Mouse (Mus musculus) layer of hippocampus, adult 8-10 months (tissue): ENCODE data around the gene Khk. TPM values are rescaled to one million over a fixed set of nuclear protein-coding genes. Genes with fewer than 3 reads are reported as not detected.

ENCODE experiments used
- DNase-seq, 2 experiments: peaks; one replicate each; pipeline ENCODE4 v3.0.0; 2022; ENCODE audit warnings: low spot score in 2 of 2
- total RNA-seq, 4 experiments: library from RNA; stranded (reverse); gene quantifications; 2 replicates each; pipeline ENCODE4 v1.2.4; 2022

Gene Khk
- total RNA-seq, 4 experiments from 2014 or later: 13.2 to 23.8 (median 16.8) TPM

DNA sequence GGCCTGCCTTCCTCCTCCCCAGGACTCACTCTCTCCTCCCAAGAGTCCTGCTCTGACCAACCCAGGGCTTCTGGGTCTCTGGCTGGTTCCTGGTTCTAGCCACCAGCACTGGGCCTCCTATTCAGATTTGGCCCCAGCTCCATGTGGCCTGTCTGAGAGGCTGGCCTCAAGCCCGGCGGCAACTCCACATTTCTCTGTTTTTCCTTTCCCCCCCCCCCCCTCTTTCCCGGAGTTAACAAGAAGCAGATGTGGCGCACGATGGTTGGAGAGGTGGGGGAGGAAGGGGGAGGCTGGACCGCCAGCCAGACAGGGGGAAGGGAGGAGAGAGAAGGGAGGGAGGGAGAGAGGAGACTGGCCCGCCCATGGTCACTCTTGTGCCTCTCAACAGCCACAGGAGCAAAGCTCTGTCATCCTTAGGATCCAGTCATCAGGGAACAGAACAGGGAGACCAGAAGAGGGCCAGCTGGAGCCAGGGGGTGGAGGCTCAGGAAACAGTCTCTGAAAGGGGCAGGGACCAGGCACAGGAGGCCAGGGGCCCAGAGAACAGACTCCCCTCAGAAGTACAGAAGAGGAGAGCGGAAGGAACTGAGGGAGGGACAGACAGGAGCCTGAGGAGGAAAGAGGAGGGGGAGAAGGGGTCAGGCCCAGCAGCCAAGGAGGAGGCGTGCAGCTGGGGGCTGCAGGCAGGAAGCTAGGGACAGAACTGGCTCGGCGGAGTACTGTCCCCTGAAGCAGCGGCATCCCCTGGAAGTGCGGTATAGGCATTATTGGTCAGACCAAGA lies 8.0 kb upstream of the Khk start, which contains the start of gene Emilin1:
Gene Emilin1, plus strand, starts transcription at position 343 of the 782 bp plus-strand sequence.
- DNase-seq: no peak

DNA sequence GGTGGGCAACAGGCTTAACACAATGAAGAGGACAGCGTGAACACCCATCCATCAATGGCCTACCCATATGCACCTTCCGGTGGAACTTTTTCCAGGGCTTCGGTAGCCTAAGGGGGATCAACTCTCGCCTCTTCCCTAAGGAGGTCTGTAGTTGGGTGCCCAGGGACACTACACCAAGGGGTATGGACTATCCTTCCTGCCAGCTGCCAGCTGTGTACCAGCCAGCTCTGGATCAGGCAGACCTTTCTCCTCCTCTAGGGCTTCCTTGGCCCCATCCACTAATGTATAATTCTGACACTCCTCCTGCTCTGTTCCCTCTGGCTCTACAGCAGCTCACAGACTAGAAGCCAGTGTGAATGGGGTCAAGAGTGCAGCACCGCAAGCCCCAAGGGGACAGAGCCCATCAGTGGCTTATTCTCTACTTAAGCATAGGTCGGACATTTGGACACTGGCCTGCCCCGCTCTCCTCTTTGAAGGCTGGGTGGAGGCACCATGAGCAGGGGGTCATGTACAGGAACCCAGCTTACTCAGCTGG lies 7.1 kb upstream of the Khk start:
- no peak for DNase-seq

DNA sequence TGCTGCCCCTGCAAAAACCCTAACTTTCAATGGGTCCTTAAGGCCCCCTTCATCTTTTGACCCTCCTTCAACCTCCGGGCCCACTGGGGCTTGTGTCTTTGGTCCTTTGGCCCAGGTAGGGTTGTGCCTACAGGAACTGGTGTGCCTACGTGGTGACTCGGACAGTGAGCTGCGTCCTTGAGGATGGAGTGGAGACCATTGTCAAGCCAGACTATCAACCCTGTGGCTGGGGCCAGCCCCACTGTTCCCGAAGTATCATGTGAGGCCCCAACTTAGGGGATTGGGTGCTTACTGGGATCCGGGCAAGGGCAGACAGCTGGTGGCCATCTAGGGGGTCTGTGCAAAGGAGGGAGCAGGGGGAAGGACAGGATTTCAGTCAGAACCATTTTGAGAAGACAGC lies 6.4 kb upstream of the Khk start:
- DNase-seq: no peak

DNA sequence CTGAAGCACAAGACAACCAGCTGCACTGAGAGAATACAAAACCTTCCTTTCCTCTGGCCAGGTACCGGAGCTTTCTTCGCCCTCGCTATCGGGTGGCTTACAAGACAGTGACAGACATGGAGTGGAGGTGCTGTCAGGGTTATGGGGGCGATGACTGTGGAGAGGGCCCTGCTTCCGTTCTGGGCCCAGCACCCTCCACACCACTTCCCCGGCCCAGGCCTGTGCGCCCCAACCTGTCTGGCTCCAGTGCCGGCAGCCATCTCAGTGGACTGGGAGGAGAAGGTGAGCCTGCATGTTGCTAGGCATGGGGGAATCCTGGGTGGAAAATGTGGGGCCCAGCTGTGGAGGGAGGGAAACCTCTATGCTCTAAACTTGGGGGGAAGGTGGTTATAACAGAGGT lies 5.8 kb upstream of the Khk start:
- no peak for DNase-seq

DNA sequence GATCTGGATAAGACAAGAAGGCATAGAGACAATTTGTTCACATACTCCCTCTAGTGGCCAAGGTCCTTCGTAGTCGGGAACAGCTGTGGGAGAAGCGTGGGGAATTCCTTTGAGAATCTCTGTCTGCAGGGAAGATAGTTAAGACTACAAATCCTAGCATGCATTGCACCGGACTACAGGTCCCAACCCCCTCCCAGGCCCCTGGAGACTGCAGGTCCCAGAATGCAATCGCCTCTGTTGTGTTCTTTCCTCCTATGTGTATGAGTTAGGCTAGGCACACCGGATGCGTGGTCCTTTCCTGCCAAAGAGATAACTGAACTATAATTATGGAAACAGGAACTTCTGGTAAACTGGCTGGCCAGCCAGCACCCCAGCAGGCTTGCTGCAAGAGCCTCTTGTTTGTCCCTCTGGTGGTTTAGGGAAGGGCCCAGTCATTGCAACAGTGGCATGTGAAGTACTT lies 5.2 kb upstream of the Khk start:
- peak; percentile 91 to 93 for DNase-seq

DNA sequence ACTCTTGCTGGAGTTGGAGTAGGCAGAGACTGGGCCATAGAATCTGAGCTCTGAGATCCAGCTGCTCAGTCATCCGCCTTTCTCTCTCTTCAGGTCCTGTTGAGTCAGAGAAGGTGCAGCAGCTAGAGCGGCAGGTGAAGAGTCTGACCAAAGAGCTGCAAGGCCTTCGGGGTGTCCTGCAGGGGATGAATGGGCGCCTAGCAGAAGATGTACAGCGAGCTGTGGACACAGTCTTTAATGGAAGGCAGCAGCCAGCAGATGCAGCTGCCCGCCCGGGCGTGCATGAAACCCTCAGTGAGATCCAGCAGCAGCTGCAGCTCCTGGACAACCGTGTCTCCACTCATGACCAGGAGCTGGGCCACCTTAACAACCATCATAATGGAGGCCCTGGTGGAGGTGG lies 4.4 kb upstream of the Khk start:
- DNase-seq: no peak

DNA sequence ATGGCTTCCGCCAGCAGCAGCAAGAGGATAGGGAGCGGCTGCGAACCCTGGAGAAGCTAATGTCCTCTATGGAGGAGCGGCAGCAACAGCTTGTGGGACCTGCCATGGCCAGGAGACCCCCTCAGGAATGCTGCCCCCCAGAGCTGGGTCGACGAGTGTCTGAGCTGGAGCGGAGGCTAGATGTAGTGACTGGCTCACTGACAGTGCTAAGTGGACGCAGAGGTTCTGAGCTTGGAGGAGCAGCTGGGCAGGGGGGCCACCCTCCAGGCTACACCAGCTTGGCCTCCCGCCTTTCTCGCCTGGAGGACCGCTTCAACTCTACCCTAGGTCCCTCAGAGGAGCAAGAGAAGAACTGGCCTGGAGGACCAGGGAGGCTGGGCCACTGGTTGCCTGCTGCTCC lies 3.9 kb upstream of the Khk start:
- no peak for DNase-seq

DNA sequence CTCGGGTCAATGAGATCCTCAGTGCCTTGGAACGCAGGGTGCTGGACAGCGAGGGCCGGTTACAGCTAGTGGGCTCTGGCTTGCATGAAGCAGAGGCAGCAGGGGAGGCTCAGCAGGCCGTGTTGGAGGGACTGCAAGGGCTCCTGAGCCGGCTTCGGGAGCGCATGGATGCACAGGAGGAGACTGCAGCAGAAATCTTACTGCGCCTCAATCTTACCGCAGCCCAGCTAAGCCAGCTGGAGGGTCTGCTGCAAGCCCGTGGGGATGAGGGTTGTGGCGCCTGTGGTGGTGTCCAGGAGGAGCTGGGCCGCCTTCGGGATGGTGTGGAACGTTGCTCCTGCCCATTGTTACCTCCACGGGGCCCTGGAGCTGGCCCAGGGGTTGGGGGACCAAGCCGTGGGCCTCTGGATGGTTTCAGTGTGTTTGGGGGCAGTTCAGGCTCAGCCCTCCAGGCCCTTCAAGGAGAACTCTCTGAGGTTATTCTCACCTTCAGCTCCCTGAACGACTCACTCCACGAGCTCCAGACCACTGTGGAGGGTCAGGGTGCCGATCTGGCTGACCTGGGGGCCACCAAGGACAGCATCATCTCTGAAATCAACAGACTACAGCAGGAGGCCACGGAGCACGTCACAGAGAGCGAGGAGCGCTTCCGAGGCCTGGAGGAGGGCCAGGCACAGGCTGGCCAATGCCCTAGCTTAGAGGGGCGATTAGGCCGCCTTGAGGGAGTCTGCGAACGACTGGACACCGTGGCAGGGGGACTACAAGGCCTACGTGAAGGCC lies 3.1 kb upstream of the Khk start:
- no peak for DNase-seq

DNA sequence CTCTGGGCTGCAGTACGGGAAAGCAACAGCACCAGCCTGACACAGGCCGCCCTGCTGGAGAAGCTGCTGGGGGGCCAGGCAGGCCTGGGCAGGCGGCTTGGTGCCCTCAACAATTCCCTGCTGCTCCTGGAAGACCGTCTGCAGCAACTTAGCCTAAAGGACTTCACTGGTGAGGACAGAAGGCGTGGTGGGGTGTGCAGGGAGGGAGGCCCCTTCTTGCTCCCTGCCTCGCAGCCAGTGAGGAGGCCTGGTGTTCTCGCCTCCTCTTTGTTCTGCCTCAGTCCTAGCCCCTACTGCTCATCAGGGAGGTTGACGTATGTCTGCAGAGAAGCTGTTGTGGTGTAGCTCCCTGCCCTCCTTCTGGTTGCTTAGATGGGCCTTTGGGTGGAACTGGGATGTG lies 2.5 kb upstream of the Khk start:
- no peak for DNase-seq

DNA sequence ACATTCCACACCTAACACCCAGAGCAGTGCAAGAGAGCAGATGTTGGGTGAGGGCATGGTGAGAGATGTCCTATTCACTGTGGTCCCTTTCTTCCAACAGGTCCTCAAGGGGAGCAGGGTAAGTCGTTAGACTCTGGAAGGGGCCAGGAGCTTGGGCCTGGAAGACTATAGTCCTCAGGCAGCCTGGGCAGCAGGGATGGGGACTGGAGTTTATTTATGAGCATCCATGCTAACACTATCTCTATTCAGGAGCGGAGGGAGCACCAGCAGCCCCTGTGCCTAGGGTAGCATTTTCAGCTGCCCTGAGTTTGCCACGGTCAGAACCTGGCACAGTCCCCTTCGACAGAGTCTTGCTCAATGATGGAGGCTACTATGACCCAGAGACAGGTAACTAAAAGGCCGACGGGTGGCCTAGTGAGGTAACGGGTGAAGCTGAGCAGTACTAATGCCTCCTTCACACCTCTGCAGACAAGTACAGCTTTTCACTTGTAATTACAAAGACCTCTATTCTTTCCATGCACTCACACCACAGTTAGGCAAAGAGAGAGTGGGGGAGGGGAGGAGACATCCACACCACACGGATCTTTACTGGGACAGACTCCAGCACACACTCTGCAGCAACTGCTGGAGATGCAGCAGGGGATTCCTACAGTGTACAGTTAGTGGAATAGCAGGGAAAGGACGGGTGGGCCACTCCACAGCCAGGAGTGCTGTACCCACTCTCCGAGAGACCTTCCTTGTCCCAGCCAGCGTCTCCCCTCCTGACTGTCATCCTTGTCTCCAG lies 1.2 kb upstream of the Khk start:
- no peak for DNase-seq

DNA sequence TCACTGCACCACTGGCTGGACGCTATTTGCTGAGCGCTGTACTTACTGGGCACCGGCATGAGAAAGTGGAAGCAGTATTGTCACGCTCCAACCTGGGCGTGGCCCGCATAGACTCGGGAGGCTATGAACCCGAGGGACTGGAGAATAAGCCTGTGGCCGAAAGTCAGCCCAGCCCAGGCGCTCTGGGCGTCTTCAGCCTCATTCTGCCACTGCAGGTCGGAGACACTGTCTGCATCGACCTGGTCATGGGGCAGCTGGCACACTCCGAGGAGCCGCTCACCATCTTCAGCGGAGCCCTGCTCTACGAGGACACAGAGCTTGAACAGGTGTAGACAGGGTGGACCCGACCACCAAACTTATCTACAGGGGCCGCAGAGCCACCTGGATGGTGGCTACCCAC lies 610 bp upstream of the Khk start:
- no peak for DNase-seq

DNA sequence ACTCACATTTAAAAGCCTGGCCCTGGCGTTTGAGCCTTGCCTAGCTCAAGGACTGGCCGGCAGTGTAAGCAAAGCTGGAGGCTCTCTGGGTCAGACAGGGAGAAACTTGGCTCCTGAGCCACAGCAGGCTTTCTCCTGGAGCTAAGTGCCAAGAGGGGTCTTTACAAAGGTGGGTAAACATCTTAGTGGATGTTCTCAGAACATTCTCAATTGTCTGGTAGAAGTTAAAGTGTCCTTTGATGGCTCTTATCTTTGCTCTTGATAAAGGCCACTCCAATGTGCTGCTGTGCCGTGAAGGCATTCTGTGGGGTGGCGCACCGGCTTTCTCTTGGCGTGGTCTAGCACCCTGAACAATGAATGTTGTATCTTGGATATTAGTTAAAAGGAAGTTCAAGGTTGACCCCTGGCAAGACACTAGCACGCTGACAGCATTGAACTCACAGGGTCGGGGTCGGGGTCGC lies 1.4 kb downstream of the Khk start:
- no peak for DNase-seq

DNA sequence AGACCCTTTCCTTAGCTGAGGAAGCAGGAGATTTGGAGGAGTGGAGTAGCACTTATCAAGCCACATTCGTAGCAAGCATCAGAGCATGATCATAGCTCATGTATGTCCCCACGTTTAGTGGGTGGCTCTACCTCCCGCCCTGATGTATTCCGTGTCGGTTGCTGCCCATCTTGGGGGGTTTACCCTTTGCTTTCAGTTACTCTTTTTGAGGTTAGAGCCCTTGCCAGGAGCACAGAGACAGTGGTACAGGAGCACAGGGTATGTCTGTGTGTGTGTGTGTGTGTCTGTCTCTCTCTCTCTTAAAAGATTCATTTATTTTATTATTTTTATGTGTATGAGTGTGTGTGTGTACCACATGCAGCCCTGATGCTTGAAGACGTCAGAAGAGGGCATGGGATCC lies 1.9 kb downstream of the Khk start:
- DNase-seq: no peak

DNA sequence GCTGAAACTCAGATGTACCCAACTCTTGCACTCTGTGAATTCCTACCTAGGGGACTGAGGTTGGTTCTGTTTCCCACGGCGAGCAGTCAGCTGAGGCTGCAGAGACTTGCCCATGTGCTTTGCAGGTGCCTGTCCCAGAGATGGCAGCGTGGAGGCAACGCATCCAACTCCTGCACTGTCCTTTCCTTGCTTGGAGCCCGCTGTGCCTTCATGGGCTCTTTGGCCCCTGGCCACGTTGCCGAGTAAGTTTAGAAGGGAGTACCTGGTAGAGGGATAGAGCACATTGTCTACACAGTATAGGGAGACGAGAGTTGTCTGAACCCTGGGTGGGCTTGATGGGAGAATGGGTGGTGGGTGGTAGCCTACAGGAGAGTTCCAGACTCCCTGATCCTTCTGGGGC lies 3.4 kb downstream of the Khk start:
- DNase-seq: no peak

DNA sequence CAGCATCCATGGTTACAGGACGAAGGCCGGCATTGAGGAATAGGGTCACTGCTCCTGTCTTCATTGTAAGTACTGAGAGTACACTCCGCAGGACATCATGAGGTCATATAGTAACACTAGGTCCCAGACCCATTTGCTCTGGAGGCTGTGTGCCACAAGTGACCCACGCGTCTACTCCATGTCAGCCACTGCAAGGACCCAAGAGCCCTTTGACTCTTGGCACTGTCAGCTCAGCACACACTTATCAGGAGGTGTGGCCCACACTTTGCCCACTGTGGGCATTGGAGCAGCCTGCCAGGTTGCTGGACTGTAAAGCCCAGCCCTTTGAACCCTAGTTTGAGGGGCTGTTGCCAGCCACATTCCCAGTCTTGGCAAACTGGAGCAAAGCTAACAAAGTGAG lies 4.0 kb downstream of the Khk start:
- no peak for DNase-seq

DNA sequence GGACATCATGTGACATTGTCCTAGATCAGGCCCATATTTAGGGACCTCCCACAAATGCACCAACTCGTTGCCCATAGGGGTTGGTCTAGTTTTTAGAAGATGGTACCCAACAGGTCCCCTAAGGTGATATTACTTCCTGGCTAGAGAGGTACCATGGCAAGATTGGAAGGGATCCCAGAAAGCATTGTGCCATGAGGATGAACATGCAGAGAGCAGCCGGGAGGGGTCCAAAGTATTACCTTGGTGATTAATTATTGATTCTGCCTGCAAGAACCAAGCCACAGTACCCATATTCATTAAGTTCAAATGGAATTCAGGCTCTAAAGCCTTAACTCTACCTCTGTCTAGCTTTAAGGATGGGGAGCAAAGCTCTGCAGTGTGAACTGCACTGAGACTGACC lies 4.8 kb downstream of the Khk start:
- no peak for DNase-seq

DNA sequence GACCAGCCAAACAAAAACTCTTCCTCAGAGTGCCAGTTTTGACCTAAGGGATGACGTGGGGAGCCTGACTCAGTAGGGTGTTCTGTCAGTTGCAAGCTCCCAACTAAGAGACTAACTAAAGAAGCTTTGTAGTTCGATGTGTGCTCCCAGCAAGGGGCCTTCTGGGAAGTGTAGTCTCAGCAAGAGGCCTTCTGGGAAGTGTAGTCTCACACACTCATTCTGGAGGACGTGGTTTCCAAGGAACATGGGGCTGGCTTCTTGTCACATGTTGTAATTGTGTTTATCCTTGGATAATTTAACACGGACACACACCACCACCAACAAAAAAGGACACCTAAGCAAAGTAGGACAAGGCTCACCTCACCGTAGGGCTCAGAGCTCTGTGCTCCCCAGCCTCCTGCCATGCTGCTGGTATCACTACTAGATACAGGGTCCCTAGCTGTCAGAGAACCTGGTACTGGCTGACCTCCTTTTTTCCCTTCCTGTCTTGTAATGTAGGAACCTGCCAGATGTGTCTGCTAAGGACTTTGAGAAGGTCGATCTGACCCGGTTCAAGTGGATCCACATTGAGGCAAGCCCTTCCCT lies 6.8 kb downstream of the Khk start:
- DNase-seq: peak in 1 of 2 experiments; percentile 56

DNA sequence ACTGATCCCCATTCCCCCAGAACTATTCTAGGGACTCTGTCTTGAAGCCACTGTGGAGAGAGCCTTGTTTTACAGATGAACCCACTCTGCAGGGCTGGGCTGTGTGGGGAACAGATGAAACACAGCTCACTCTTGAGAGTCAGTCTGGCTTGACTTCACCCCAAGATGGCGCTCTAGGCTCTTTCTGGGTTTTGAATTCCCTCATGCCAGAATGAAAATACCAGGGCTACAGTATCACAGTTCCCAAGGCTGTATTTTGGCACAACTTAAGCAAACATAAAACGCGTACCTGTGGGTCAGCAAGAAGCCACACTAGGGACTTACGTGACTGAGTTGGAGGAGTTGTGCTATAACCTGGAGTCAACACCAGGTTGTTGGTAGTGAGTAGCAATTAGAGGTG lies 8.9 kb downstream of the Khk start:
- DNase-seq: peak in 1 of 2 experiments; percentile 82

DNA sequence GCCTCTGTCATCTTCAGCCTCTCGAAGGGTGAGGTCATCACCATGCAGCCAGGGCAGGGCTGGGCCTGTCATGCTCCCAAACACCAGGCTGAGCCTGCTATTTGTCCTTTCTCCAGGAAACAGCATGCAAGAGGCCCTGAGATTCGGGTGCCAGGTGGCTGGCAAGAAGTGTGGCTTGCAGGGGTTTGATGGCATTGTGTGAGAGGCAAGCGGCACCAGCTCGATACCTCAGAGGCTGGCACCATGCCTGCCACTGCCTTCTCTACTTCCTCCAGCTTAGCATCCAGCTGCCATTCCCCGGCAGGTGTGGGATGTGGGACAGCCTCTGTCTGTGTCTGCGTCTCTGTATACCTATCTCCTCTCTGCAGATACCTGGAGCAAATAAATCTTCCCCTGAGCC lies 9.6 kb downstream of the Khk start:
- DNase-seq: no peak

DNA sequence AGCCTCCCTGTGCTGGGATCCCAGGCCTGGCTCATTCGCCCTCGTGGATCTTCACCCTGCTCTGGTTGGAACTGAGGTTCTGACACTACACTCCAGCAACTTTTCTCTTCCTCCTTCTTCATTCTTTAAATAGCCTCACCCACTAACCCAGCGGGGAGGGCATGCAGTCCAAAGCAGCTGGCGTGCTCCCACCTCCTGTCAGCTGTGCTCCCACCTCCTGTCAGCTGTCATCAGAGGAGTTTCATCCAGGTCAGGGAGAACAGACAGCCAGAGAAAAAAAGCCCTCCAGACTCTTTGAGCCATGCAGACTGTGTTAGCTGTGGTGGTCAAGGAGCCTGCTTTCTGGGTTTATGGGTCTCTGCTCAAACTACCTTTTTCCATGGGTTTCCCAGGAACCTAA lies 10.1 kb downstream of the Khk start:
- no peak for DNase-seq

DNA sequence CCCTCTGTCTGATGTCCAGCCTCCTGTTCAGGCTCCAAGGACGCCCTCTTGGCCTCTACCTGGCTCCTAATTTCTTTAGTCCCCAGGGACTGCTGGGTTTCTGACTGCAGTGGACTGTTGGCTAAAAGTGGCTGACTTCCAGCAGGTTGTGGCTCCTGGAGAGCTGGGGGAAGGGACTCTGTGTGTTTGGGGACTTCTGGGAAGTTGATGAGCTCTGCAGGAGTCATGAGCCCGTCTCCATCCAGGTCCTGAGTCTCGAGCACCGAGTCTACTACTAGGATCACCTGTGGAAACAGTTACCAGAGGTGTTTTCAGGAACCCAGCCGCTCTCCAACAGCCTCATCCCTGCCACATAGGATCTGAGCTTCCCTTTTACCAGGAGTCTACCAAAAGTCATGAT lies 12.5 kb downstream of the Khk start:
- DNase-seq: no peak
